Mouse (Mus musculus) yolk sac, embryonic 10.5 days (tissue): ENCODE results near the gene L3mbtl2.
A peak's percentile ranks its signal among the peaks of the same experiment; 100 is the strongest.
"Not testable (repeated sequence)": the region's sequence is repeated elsewhere in the genome, so short reads cannot be mapped to it uniquely, and the experiment has no call there.

Experiments used
- DNase-seq: peaks from one replicate; pipeline ENCODE4 v3.0.0-alpha.2; 2017; ENCODE audit warnings: low spot score

Gene L3mbtl2

DNA sequence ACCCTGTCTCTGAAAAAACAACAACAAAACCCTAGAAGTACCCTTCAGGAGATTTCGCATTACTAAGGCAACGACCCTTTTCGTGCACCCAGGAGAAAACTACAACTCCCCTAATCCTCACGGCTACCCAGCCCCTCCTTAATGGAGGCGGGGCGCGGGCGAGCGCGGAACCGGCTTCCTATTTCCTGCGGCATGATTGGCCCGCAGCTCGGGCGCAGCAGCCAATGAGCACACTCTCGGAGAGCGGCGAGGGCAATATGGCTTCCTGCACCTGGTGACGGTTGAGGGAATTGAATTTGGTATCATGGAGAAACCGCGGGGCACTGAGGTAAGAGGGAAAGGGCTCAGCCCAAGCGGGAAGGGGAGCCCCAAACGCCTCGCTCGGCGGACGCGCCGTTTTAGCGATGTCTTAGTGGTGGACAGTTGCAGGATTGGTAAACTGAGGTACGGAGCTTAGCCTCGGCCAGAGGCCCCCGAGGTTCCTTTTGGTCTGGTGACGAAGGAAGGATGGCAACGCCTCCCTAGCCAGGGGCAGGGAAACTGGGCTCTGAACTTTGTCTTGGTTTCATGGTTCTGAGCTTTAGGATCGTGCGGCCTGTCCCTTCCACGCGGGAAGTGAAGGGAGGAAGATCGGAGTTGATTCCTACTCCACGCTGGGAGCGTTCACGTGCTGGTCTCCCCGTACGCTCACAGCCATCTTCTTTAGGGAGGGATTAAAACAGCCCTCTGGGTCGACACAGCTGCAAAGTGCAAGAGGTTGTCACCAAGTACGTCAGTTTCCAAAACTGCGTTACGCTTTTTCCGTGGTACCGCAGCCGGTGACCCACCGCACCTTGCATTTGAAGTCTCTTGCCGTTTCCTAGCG is at the start of gene L3mbtl2:
Gene L3mbtl2, plus strand, starts transcription at position 193 of the 865 bp plus-strand sequence.
- DNase-seq, result peak; percentile 92

DNA sequence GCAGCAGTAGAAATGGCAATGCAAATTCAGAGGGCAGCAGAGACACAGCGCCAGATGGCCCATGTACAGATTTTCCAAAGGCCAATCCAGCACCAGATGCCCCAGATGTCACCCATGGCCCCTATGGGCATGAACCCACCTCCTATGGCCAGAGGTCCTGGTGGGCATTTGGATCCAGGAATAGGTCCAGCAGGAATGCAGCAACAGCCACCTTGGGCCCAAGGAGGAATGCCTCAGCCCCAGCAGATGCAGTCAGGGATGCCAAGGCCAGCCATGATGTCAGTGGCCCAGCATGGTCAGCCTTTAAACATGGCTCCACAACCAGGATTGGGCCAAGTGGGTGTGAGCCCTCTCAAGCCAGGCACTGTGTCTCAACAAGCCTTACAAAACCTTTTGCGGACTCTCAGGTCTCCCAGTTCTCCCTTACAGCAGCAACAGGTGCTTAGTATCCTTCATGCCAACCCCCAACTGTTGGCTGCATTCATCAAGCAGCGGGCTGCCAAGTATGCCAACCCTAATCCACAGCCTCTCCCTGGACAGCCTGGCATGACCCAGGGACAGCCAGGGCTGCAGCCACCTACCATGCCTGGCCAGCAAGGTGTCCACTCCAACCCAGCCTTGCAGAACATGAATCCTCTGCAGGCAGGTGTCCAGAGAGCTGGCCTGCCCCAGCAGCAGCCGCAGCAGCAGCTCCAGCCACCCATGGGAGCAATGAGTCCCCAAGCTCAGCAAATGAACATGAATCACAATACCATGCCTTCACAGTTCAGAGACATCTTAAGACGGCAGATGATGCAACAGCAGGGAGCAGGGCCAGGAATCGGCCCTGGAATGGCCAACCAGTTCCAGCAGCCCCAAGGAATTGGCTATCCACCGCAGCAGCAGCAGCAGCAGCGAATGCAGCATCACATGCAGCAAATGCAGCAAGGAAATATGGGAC is 13.9 kb upstream of the L3mbtl2 start:
- DNase-seq, result no peak

DNA sequence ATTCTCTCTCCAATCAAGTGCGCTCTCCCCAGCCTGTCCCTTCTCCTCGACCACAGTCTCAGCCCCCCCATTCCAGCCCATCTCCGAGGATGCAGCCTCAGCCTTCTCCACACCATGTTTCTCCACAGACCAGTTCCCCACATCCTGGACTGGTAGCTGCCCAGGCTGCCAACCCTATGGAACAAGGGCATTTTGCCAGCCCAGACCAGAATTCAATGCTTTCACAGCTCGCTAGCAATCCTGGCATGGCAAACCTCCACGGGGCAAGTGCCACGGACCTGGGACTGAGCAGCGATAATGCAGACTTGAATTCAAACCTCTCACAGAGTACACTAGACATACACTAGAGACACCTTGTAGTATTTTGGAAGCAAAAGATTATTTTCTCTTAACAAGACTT is 13.1 kb upstream of the L3mbtl2 start:
- DNase-seq, result no peak

DNA sequence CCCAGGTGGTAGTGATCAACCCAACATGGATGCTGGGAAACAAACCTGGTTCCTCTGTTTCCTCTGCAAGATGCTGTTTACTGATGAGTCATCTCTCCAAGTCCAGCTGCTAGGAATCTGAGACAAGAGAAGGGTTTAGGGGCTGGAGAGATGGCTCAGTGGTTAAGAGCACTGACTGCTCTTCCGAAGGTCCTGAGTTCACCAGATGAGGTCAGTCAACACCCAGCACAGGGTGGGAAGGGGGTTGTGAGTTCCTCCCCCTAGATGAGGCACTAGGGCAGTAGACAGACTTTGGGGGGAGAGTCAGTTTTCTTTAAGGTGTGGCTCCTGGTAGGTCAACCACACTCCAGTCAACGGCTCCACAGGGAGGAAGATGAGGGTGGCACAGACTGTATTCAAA is 2.0 kb upstream of the L3mbtl2 start:
- DNase-seq, result no peak

DNA sequence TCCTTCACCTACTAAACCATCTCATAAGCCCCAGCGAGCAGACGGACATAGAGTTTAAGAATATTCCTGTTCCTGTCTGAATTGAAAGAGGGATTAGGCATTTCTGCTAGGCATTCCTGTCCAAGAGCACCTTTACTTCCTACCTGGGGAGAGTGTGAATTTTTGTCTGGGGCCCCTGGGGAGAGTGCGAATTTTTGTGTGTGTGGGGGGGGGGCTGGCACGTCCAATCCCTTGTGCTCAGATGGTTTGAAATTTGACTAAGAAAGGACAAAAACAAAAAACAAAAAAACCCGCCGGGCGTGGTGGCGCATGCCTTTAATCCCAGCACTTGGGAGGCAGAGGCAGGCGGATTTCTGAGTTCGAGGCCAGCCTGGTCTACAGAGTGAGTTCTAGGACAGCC is 408 bp upstream of the L3mbtl2 start:
- peak; percentile 17 for DNase-seq

GRCm38 (mm10) chr15:81666957-81667356 is 3.3 kb downstream of the L3mbtl2 start:
- DNase-seq, result no peak

- peak; percentile 36 for DNase-seq
Observed at GRCm38 (mm10) chr15:81670231-81670640, 6.5 kb downstream of the L3mbtl2 start.

GRCm38 (mm10) chr15:81676637-81677036 is 12.9 kb downstream of the L3mbtl2 start:
- DNase-seq, result no peak

DNA sequence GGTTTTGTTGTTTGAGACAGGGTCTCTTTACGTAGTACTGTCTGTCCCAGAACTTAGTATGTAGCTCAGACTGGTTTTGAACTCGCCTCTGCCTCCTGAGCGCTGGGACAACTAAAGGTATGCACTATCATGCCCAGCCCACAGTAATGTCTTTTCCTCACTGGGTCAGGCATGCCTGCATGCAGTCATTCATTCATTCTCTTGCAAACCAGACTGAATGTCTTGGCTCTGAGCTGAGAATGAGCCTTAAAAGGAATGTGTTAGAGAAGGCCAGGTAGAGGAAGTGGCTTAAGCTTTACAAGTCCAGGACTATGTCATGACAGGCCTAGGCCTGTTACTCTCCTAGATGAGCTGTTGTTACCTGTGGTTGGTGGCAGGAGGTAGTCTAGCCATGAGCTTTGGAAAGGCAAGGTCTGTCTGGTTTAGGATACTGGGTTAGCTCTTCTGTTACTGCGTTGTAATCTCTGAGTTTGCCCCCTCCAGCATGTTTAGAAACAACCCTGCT is 16.7 kb downstream of the L3mbtl2 start:
- no peak for DNase-seq

GRCm38 (mm10) chr15:81693366-81693966 is 29.8 kb downstream of the L3mbtl2 start:
- no peak for DNase-seq

DNA sequence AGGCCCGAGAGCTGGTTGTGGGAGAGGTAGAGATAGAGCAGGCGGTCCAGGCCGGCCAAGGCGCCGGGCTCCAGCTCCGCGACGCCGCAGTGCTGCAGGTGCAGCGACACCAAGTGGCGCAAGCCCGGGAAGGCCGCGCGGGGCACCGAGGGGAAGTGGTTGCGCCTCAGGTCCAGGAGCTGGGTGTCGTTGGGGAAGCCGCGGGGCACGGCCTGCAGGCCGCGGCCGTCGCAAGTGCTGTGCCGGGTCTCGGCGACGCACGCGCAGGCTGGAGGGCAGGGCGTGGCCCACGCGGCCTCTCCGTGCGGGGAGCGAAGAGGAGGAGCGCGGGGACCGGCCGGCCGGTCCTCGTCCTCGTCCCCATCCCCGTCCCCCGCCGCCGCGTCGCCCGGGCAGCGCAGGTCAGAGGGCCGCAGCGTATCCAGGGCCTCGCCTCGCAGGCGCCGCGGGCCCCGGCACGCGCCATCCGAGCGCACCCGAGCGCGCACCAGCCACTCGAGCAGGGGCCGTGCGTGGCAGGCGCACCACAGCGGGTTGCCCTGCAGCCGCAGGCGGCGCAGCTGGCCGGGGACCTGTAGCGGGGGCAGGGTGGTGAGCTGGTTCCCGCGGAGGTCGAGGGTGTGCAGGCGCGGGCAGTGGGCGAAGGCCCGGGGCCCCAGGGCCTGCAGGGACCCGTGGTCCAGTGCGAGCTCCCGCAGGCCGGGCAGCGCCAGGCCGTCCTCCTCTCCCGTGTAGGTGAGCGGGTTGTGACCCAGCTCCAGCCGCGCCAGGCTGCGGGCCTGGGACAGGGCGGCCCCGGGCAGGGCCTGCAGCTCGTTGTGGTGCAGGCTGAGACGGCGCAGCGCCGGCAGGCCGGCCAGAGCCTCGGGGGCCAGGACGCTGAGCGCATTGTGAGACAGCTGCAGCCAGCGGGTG is 30.5 kb downstream of the L3mbtl2 start:
- DNase-seq, result peak; percentile 85

GRCm38 (mm10) chr15:81694891-81695290 is 31.2 kb downstream of the L3mbtl2 start:
- no peak for DNase-seq

DNA sequence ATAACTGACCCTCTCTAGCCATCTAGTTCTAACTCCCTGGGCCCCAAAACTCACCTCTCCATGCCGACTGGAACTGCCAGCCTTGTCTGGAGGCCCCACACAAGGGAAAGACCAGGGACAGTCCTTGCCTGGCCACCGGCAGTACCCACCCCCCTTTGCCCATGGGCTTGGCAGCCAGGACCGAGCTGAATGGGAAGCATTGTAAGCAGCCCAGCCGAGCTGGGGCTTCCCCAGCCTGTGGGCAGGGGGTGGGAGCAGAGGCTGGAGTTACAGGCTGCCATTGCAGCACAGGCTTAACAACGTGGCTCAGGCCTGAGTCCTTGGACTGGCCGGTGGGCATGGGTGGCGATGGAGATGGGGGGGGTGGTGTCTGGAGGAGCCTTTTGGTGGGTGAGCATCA is 33.5 kb downstream of the L3mbtl2 start, which contains the start of gene Chadl:
Gene Chadl, minus strand, starts transcription at position 113 of the 400 bp plus-strand sequence.
- no peak for DNase-seq

DNA sequence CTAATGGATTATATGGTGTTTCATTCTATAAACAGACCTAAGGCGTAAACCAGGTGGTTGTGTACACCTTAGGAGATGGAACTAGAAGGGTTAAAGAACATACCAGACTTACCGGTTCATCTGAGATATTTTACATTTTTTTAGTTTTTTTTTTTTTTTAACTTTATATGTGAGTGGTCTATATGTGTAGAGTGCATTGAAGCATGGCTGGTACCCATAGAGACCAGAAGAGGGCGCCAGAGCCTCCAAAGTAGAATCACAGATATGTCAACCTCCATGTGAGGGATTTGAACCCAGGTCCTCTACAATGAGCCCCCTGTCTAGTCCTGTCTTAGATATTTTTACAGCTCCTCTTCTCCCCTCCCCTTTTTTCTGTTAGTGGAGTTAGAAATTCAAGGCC is 34.2 kb downstream of the L3mbtl2 start:
- no peak for DNase-seq

- DNase-seq, result peak; percentile 58
Observed at GRCm38 (mm10) chr15:81698532-81698931, 34.8 kb downstream of the L3mbtl2 start.

GRCm38 (mm10) chr15:81700161-81700560 is 36.5 kb downstream of the L3mbtl2 start:
- no peak for DNase-seq

- peak; percentile 83 for DNase-seq
Observed at GRCm38 (mm10) chr15:81700601-81701000, 36.9 kb downstream of the L3mbtl2 start.

- DNase-seq, result not testable (repeated sequence)
Observed at GRCm38 (mm10) chr15:81701350-81701749, 37.7 kb downstream of the L3mbtl2 start.

DNA sequence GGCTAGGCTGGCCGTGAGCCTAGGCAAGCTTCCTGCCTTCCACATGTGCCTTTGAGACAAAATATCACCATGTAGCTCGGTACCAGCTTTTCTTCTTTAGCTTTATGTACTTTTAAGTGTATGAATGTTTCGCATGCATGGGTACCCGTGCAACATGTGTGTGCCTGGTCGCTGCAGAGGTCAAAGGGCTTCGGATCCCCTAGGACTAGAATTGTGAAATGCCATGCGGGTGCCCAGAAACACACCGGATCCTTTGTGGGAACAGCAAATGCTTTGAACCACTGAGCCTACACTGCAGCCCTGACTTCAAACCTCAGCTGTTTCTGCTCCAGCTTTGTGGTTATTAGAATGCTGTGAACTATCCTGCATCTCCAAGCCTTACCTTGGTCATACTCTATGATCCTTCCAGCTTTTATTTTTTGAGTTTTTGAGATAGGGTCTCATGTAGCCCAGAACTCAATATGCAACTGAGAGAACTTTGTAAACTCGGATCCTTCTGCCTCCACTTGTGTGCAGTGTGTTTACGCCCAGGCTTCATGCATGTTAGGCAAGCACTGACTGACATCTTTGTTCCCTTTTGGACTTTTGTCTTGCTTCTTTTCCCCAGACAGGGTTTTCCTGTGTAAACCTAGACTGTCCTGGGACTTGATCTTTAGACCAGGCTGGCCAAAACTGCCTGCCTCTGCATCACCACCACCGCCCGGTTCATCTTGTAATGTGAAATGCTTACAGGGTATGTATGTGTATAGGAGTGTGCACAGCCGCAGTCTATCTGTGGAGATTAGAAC is 38.8 kb downstream of the L3mbtl2 start:
- DNase-seq, result peak; percentile 47

GRCm38 (mm10) chr15:81703094-81703489 is 39.4 kb downstream of the L3mbtl2 start:
- no peak for DNase-seq
